Mouse (Mus musculus) embryonic facial prominence, embryonic 13.5 days (tissue): Measurements from ENCODE around the gene Gm20721. TPM values are rescaled to one million over a fixed set of nuclear protein-coding genes. Genes with fewer than 3 reads are reported as not detected.

Experiments used
- ATAC-seq: fragments of 200-750 bp; cut with Nextera tagmentation; 2 replicates; pipeline ENCODE4 v1.8.0; 2017; ENCODE audit warnings: low read depth; ENCODE audit not compliant: insufficient number of reproducible peaks, insufficient read depth, low FRiP score, low TSS enrichment
- H3K27ac ChIP-seq: fragments of 300-500 bp; sonication (generic); 2 replicates; pipeline ENCODE4 v1.5.1; 2015; ENCODE audit warnings: moderate library complexity, mild to moderate bottlenecking, inconsistent platforms
- H3K27me3 ChIP-seq: fragments of 300-500 bp; sonication (generic); 2 replicates; pipeline ENCODE4 v1.6.1; 2015; ENCODE audit warnings: mild to moderate bottlenecking, inconsistent platforms
- H3K36me3 ChIP-seq: fragments of 300-500 bp; sonication (generic); 2 replicates; pipeline ENCODE4 v1.6.1; 2015; ENCODE audit warnings: mild to moderate bottlenecking, inconsistent platforms
- H3K4me1 ChIP-seq: fragments of 300-500 bp; sonication (generic); 2 replicates; pipeline ENCODE4 v1.6.1; 2015; ENCODE audit warnings: inconsistent platforms
- H3K4me2 ChIP-seq: fragments of 300-500 bp; sonication (generic); 2 replicates; pipeline ENCODE4 v1.6.1; 2015; ENCODE audit warnings: moderate library complexity, mild to moderate bottlenecking, inconsistent platforms
- H3K4me3 ChIP-seq: fragments of 300-500 bp; sonication (generic); 2 replicates; pipeline ENCODE4 v1.5.1; 2015; ENCODE audit warnings: mild to moderate bottlenecking, inconsistent platforms
- H3K9ac ChIP-seq: fragments of 300-500 bp; sonication (generic); 2 replicates; pipeline ENCODE4 v1.6.1; 2015; ENCODE audit warnings: mild to moderate bottlenecking, inconsistent platforms
- H3K9me3 ChIP-seq: fragments of 300-500 bp; sonication (generic); 2 replicates; pipeline ENCODE4 v1.6.1; 2016; ENCODE audit warnings: inconsistent platforms
- WGBS: fragments of 180-500 bp; shearing (Covaris S2); methylation state at CpG from one replicate; pipeline ENCODE4 v1.1.7; 2015; ENCODE audit warnings: mixed read lengths; 5-methylcytosine and 5-hydroxymethylcytosine counted together
- polyA plus RNA-seq: library from polyadenylated mRNA; unstranded; fragments of >200 nt; fragmentation: Nextera tagmentation; extraction: Ambion mirVana; gene quantifications from 2 replicates; pipeline ENCODE4 v1.2.1, GENCODE M21; 2015

Gm20721 gene
- polyA plus RNA-seq, 1 experiment from 2014 or later: 17.1 TPM

DNA sequence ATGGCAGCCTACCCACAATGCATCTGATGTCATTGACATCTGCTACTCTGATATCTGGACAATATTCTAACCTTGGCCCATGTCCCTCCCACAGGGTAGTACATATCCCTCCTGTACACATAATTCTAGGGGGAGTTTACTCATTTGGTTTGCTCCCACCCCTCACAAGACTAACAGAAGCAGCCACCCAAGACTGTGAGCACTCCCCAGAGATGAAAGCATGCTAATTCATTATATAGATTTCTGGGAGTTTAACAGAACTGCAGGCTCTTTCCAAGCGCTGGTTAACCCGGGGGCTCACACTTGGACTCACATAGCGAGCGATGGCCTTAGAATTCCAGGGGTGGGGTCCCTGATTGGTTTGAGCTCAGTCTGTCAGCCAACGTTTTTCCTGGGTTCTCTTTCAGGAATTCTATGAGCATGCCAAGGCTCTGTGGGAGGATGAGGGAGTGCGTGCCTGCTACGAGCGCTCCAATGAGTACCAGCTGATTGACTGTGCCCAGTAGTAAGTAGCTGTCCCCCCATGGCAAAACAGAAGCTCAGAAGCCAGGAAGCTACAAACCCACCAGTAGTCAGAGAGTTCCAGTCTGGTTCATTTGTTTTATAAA lies 3.6 kb downstream of the Gm20721 start:
- Histone ChIP-seq H3K4me2 (peak overlapping the region; percentile 44), H3K27ac (peak overlapping the region; percentile 88), H3K36me3 (peaks cover 54% of the 10 kb centered on the region), H3K9ac (no peak overlapping the region), H3K4me3 (no peak overlapping the region), H3K9me3 (no peaks in the 10 kb centered on the region), H3K4me1 (peaks cover 72% of the 10 kb centered on the region), H3K27me3 (no peaks in the 10 kb centered on the region)
- no peak for ATAC-seq
- 45% methylated on average over 8 of the region's 8 CpGs for WGBS

GRCm38 (mm10) chr2:174340893-174341580 lies 5.5 kb downstream of the Gm20721 start:
- Histone ChIP-seq H3K36me3 (peaks cover 41% of the 10 kb centered on the region), H3K4me3 (no peak overlapping the region), H3K27ac (no peak overlapping the region), H3K27me3 (no peaks in the 10 kb centered on the region), H3K4me1 (peaks cover 91% of the 10 kb centered on the region), H3K9ac (no peak overlapping the region), H3K4me2 (no peak overlapping the region), H3K9me3 (no peaks in the 10 kb centered on the region)
- WGBS: 90% methylated on average over 4 of the region's 4 CpGs
- no peak for ATAC-seq

DNA sequence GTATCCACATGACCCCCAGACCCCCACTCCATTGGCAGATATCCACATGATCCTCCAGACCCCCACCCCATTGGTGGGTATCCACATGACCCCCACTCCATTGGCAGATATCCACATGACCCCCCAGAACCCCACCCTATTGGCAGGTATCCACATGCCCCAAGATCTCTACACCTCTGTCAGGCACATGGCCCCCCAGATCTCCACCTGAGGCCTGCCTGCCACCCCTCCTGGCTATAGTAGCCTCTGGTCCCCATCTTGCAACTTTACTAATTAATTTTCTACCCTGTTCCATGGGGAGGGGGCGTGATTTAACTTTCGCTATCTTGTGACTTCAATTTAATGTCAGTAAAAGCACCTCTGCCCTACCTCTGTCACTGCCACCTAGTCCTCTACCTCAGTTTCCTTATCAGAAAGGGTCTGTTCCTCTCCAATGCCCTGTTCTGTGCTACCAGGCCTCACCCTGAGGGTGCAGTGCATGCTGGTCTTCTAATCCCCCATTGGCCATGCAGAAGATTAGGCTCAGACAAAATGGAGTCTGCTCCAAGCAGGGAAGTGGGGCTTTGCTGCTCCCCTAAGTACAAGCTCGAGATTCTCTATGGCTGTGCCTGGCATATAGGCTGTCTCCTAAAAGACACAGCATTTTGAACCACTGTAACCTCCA lies 6.2 kb downstream of the Gm20721 start:
- no peak for ATAC-seq
- peaks cover 35% of the 10 kb centered on the region for H3K36me3 ChIP-seq
- H3K9me3 ChIP-seq: no peaks in the 10 kb centered on the region
- no peak overlapping the region for H3K9ac ChIP-seq
- H3K27ac ChIP-seq: no peak overlapping the region
- peaks cover 97% of the 10 kb centered on the region for H3K4me1 ChIP-seq
- 85% methylated on average over 3 of the region's 3 CpGs for WGBS
- no peak overlapping the region for H3K4me3 ChIP-seq
- H3K27me3 ChIP-seq: no peaks in the 10 kb centered on the region
- H3K4me2 ChIP-seq: no peak overlapping the region

GRCm38 (mm10) chr2:174339701-174340100 lies 6.8 kb downstream of the Gm20721 start:
- H3K36me3 ChIP-seq: peaks cover 28% of the 10 kb centered on the region
- no peak for ATAC-seq
- WGBS: 100% methylated on average over 1 of the region's 1 CpGs
- H3K27ac ChIP-seq: no peak overlapping the region
- no peak overlapping the region for H3K4me3 ChIP-seq
- peaks cover 97% of the 10 kb centered on the region for H3K4me1 ChIP-seq
- no peak overlapping the region for H3K9ac ChIP-seq
- no peaks in the 10 kb centered on the region for H3K27me3 ChIP-seq
- H3K9me3 ChIP-seq: no peaks in the 10 kb centered on the region
- H3K4me2 ChIP-seq: no peak overlapping the region

- no peak for ATAC-seq
- Histone ChIP-seq H3K36me3 (peaks cover 10% of the 10 kb centered on the region), H3K9me3 (no peaks in the 10 kb centered on the region), H3K4me1 (peaks cover 97% of the 10 kb centered on the region), H3K4me3 (no peak overlapping the region), H3K9ac (no peak overlapping the region), H3K27ac (no peak overlapping the region), H3K4me2 (0 out of 2 replicates have a peak overlapping the region, but pooled peaks have one; percentile 33), H3K27me3 (no peaks in the 10 kb centered on the region)
- 78% methylated on average over 13 of the region's 13 CpGs for WGBS
These were observed 9.2 kb downstream of the Gm20721 start for GRCm38 (mm10) chr2:174337275-174337674.

DNA sequence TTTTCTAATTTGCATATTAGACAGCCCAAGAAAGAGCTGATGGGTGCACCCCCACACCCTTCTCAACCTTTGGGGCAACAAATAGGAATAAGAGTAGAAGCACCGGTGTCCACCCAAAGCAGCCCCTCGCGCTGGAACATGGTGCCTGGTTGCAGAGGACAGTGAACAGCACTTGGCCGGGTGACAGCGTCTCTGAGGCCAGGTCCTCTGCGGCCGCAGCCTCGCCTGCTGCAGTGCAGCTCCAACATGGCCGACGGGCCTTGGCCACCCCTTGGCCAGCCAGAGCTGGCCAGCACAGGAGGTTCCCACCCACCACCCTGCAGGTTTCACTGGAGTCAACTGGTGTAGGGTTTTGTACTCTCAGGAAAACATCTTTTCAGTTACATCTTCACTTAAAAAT lies 12.1 kb downstream of the Gm20721 start:
- Histone ChIP-seq H3K27ac (no peak overlapping the region), H3K9ac (no peak overlapping the region), H3K9me3 (no peaks in the 10 kb centered on the region), H3K4me3 (no peak overlapping the region), H3K27me3 (no peaks in the 10 kb centered on the region), H3K4me2 (peak overlapping the region; percentile 72), H3K36me3 (peaks cover 2% of the 10 kb centered on the region; the same call in 1 of the 2 replicates), H3K4me1 (peaks cover 72% of the 10 kb centered on the region)
- 79% methylated on average over 10 of the region's 10 CpGs for WGBS
- no peak for ATAC-seq

DNA sequence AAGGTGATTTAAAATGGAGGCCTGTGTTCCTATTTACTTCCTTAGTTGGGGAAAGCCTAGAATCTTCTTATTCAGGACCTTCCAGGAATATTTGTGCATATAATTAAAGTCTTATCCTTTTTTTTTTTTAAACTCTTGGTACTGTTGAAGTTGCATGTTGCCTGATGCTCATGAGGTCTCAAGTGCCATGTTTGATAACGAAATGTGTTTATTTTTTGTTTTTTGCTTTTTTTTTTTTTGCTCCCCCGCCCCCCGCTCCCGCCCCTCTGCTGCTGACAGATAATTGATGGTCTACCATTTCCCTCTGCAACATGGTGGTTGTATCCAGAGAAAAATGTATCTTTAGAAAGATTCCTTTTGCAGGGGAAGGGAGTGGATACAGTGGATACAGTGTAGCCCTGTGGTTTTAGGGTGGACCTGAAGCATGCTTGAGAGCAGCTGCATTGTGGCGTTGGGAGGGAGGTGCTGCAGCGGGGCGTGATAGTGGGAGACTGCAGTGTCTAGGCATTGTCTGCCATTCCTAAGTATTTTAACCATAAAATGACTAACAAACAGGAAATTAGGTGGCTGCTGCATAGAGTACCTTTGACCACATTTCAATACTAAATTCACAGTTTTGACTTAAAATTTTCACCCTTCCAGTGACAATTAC lies 13.1 kb downstream of the Gm20721 start:
- Histone ChIP-seq H3K27me3 (no peaks in the 10 kb centered on the region), H3K36me3 (peaks cover 5% of the 10 kb centered on the region; the same call in 1 of the 2 replicates), H3K27ac (no peak overlapping the region), H3K4me3 (peak overlapping the region; percentile 83; the same call in 1 of the 2 replicates), H3K9ac (no peak overlapping the region), H3K9me3 (peaks cover under 1% of the 10 kb centered on the region; the same call in 1 of the 2 replicates), H3K4me2 (peak overlapping the region; percentile 72), H3K4me1 (peaks cover 65% of the 10 kb centered on the region)
- WGBS: 49% methylated on average over 7 of the region's 7 CpGs
- ATAC-seq: no peak

GRCm38 (mm10) chr2:174331282-174332030 lies 15.1 kb downstream of the Gm20721 start:
- ATAC-seq: no peak
- peak overlapping the region; percentile 83 for H3K4me3 ChIP-seq
- peak overlapping the region; percentile 72 for H3K4me2 ChIP-seq
- peaks cover 48% of the 10 kb centered on the region for H3K4me1 ChIP-seq
- H3K9me3 ChIP-seq: peaks cover 3% of the 10 kb centered on the region; the same call in 1 of the 2 replicates
- peaks cover 12% of the 10 kb centered on the region; the same call in 1 of the 2 replicates for H3K36me3 ChIP-seq
- H3K27me3 ChIP-seq: no peaks in the 10 kb centered on the region
- H3K27ac ChIP-seq: peak overlapping the region; percentile 99
- peak overlapping the region; percentile 100 for H3K9ac ChIP-seq
- 16% methylated on average over 12 of the region's 12 CpGs for WGBS

GRCm38 (mm10) chr2:174330616-174331191 lies 15.8 kb downstream of the Gm20721 start:
- peaks cover 3% of the 10 kb centered on the region; the same call in 1 of the 2 replicates for H3K9me3 ChIP-seq

DNA sequence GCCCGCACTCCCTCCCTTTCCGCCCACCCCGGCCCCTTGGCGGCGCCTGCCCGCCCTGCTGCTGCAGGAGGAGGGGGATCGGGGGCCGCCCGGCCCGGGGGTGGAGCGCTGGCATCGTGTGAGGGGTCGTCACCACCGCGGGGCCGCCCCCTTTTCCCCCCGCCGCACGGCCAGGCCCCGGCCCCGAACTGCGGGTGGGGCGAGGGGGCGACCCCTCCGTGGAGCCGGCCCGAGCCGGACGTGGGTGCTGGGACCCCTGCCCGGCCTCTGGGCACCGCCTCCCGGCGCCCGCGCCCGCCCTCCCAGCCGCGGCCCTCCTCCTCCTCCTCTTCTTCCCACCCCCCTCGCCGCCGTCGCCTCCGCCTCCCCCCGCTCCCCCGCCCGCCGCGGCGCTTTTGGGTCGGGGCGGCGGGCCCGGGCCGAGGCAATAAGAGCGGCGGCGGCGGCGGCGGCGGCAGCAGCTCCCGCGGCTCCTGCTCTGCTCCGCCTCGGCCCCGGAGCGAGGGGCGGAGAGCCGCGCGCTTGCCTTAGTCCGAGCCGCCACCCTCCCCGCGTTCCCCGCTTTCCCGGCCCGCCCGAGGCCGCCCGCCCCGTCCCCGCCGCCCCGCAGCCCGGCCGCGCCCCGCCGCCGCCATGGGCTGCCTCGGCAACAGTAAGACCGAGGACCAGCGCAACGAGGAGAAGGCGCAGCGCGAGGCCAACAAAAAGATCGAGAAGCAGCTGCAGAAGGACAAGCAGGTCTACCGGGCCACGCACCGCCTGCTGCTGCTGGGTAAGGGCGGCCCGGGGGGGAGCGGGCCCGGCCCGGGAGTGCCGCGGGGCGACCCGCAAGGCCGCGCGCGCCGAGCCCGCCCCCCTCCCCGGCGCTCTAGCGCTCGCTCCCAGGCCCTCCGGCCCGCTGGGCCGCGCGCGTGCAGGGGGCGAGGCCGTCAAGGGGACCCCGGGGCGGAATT lies 16.6 kb downstream of the Gm20721 start:
- Histone ChIP-seq H3K9me3 (peaks cover 3% of the 10 kb centered on the region; the same call in 1 of the 2 replicates), H3K27me3 (no peaks in the 10 kb centered on the region), H3K4me3 (peak overlapping the region; percentile 83), H3K27ac (peak overlapping the region; percentile 99), H3K4me2 (peak overlapping the region; percentile 72), H3K36me3 (0 out of 2 replicates have a peak, but pooled peaks cover 9% of the 10 kb centered on the region), H3K4me1 (peaks cover 34% of the 10 kb centered on the region), H3K9ac (peak overlapping the region; percentile 100)
- WGBS: under 1% methylated on average over 84 of the region's 131 CpGs
- peak; percentile 91 for ATAC-seq

More at GRCm38 (mm10) chr2:174330616-174331191, 15.8 kb downstream of the Gm20721 start:
- H3K27me3 ChIP-seq: no peaks in the 10 kb centered on the region
- ATAC-seq: no peak
- H3K4me1 ChIP-seq: peaks cover 41% of the 10 kb centered on the region
- 0% methylated on average over 42 of the region's 48 CpGs for WGBS
- peak overlapping the region; percentile 72 for H3K4me2 ChIP-seq
- H3K4me3 ChIP-seq: peak overlapping the region; percentile 83
- peak overlapping the region; percentile 99 for H3K27ac ChIP-seq
- 0 out of 2 replicates have a peak, but pooled peaks cover 9% of the 10 kb centered on the region for H3K36me3 ChIP-seq
- H3K9ac ChIP-seq: peak overlapping the region; percentile 100
